Mouse (Mus musculus) C2C12 (cell line): ENCODE results near the gene Rhoc.

ENCODE experiments used
- CTCF ChIP-seq: IDR thresholded peaks from one replicate; pipeline ENCODE4 v1.5.1; 2011; ENCODE audit not compliant: control insufficient read depth, insufficient read depth, insufficient read length
- MAX ChIP-seq: IDR thresholded peaks from one replicate; pipeline ENCODE4 v1.6.1; 2011; ENCODE audit warnings: mild to moderate bottlenecking, control low read depth
- USF1 ChIP-seq: IDR thresholded peaks from one replicate; pipeline ENCODE4 v1.6.1; 2011; ENCODE audit warnings: low read depth, mild to moderate bottlenecking, control low read depth, moderate library complexity

DNA sequence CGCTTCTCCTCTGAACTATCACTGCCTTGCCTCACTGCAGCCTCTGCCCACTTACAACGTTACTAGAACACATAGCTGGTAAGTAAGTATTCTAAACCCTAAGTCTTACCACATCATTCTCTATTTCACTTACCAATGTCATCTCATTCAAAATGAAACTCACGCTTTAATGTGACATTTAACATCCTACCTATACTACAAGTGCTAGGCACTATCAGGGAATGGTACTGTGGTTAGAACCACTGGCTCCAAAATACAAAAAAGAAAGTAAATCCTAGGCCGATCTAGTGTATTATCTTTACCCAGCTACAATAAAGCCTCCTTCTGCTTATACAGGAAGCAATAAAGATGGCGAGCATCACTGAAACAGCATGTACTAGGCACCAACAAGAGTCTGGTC lies 52.9 kb downstream of the Rhoc start:
- TF ChIP-seq CTCF = no peak
- TF ChIP-seq MAX = no peak
- no peak for TF ChIP-seq USF1
